Mouse (Mus musculus): ENCODE measurements around the gene Zfp944.

Gene Zfp944

DNA sequence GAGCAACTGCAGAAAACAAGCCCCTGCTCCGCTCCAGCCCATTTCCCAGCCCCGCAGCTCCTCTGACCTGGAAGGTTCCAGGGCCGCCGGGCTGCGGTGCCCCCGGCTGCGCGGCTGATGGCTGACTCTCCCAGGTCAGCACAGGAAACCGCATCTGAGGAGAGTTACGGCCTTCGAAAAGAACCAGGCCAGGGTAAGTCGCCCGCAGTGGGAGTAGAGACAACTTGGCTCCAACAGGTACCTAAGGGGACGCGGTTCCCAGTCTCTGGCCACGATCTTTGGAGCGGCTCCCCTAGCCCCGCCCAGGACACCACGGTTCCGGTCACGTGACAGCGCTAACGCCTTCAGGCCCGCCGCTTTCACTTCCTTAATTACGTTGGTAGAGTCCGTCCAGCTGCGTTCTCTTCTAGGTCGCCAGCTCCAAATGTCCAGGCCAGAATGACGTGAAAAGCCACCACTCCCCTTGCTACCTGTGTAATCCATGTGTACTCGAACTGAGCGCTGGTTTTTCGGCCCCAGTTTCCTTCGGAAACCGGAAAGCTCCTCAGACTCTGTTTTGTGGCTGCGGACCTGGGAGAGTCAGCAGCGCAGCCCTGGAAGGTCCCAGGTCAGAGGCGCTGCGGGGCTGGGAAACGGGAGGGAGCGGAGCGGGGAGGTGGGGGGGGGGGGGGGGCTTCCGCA lies at the start of gene Zfp944, which contains the start of gene Zfp758:
Gene Zfp944, minus strand, starts transcription at position 300 of the 681 bp plus-strand sequence.
Gene Zfp758, plus strand, starts transcription at position 353 of the 681 bp plus-strand sequence.
- in situ Hi-C loops (cut with MboI, MseI), result loop anchor here in 1 of 2 experiments (10.0 to 25.0 kb wide), 2 partner anchors 396 to 1176 kb away; partner anchors contain the start of genes Zfp942 and Zfp943

DNA sequence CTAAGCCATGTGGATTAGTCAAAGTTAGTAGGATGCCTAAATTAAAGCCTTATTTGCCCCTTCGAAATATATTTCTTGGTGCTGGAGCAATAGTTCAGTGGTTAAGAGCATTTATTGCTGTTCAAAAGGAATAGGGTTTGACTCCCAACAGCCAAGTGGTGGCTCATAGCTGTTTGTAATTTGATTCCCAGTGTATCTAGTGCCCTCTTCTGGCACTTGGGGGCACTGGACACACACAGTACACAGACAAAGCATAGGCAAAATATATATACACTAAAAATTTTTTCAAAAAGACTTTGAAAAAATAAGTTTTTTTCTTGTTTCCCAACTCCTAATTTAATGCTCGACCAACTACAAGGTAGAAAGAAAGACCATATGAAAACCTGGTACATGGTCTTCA lies 49.6 kb upstream of the Zfp944 start:
- in situ Hi-C loops (cut with MboI, MseI), result loop anchor here (5.0 kb wide), 1 partner anchor 323 kb away; no protein-coding TSS in a partner anchor

DNA sequence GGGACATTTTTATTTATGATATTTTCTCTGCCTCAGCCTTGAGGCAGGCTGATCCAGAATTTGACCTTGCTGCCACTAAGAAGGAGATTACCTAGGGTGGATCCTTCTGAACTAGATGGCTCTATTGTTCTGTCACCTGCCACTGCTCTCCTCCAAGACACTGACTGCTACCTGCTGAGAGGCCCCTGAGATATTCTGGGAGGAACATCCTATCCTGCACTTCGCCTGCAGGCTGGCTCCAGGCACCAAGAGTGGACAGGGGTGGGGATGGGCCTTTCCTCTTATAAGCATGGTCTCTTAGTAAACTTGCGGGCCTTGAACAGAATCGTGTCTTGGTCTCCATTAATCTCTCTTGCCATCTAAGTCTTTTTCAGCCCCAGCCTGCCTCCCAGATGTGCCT lies 2.7 kb upstream of the Zfp944 start:
- in situ Hi-C loops (cut with MboI, MseI), result loop anchor here in 1 of 2 experiments (10.0 to 25.0 kb wide), 2 partner anchors 399 to 1173 kb away; partner anchors contain the start of genes Zfp942 and Zfp943

DNA sequence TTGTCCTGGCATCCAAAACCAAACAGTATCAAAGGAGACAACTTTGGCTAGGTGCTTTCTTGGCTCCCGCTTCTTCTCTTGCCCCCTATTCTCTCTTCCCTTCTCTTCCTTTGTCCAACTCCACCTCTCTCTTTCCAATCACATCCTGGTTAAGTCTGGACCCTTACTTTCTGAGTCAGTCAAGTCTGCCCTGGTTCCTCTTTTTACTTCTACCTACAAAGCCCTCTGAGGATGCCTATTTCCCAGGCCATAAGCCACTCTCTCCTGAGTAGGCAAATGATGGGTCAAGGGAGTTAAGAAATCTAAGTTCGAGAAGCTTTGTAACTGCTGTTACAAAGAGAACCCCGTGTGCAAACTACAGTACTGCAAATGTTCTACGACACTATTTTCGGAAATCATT lies 628 bp downstream of the Zfp944 start:
- in situ Hi-C loops (cut with MboI, MseI), result loop anchor here in 1 of 2 experiments (10.0 to 25.0 kb wide), 2 partner anchors 396 to 1177 kb away; partner anchors contain the start of genes Zfp942 and Zfp943

DNA sequence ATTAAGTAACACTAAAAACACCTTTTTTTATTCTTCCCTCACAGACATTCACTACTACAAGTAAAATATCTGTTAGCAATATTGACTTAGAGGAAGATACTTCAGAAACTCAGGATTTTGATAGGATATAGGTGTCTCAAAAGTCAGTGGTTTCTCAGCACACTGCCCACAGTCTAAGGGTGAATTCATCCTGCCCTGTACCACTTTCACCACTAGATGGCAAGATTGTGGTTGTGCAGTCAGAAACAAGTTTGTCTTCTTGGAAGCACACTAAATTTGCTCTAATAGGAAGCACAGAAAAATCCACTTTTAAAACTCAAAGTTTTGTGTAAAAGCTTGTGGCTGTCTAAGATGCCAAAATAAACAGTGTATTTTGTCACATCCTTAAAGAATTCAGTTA lies 8.4 kb downstream of the Zfp944 start:
- in situ Hi-C loops (cut with MboI, MseI), result loop anchor here in 1 of 2 experiments (25.0 kb wide), 1 partner anchor 1185 kb away; no protein-coding TSS in a partner anchor

DNA sequence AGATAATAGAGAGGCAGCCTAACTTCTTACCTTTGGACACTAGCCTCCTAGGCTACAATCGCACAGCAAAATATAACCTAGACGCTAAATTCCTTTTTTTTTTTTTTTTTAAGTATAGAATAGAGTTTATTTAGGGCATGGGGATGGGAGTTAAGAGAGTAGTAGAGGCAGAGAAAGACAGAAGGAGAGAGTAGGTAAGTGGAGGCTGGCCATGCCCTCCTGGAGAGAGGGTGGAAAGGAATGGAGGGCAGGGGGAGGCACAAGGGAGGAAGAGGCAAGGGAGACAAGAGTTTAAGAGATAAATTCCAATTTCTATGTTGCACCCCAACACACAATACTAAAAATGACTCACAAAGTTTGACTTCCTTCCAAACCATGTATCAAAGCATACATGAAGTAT lies 46.0 kb downstream of the Zfp944 start:
- in situ Hi-C loops (cut with MboI, MseI), result loop anchor here in 1 of 2 experiments (10.0 kb wide), 1 partner anchor 100 kb away; no protein-coding TSS in a partner anchor

DNA sequence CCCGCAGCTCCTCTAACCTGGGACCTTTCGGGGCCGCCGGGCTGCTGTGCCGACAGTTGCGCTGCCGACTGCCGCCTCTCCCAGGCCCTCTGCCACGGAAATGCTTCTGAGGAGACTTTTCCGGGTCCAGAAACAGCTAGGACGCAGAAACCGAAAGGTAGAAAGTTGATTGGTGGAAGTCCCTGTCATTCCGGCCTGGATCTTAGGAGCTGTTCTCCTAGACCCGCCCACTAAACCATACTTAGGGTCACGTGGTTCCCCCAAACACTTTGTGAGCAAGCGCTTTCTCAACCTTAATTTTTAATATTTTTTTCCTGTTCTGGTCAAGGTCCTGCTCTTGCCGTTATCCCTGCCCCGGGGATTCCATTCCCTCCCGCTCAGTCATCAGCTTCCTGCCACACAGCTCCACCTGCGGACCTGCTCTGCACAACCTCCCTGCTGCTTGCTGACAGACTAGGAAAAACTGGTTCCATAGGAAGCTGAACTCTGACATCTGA lies 46.4 kb downstream of the Zfp944 start, which contains the start of gene CT030661.1:
Gene CT030661.1, minus strand, starts transcription at position 108 of the 497 bp plus-strand sequence.
- in situ Hi-C loops (cut with MboI, MseI), result loop anchor here (5.0 to 10.0 kb wide), 2 partner anchors 92 to 100 kb away; no protein-coding TSS in a partner anchor

DNA sequence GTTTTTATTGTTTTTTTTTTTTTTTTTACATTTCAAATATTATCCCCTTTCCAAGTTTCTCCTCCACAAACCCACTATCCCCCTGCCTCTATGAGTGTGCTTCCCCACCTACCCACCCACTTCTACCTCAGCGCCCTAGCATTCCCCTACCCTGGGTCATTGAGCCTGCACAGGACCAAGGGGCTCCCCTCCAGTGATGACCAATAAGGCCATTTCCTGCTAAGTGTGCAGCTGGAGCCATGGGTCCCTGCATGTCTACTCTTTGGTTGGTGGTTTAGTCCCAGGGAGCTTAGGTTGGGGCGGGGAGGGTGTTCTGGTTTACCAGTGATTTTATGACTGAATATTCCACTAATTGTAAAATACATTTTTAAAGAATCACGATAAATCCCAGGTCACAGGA lies 47.0 kb downstream of the Zfp944 start:
- in situ Hi-C loops (cut with MboI, MseI), result loop anchor here (5.0 to 10.0 kb wide), 2 partner anchors 92 to 99 kb away; no protein-coding TSS in a partner anchor
